Mouse (Mus musculus) ES-Bruce4 (cell line): ENCODE measurements around the gene Calml3. TPM values are rescaled to one million over a fixed set of nuclear protein-coding genes. Genes with fewer than 3 reads are reported as not detected.

ENCODE experiments used
- H3K27ac ChIP-seq: 2 replicates; pipeline ENCODE4 v1.5.1; 2012; ENCODE audit warnings: low read length, inconsistent platforms; ENCODE audit not compliant: insufficient read depth
- H3K27me3 ChIP-seq: 2 replicates; pipeline ENCODE4 v1.6.1; 2012; ENCODE audit warnings: mild to moderate bottlenecking, low read length, inconsistent platforms; ENCODE audit not compliant: control insufficient read depth, poor library complexity, insufficient read depth, severe bottlenecking
- H3K36me3 ChIP-seq: 2 replicates; pipeline ENCODE4 v1.6.1; 2012; ENCODE audit warnings: inconsistent platforms, mild to moderate bottlenecking, low read length, moderate library complexity; ENCODE audit not compliant: control insufficient read depth, poor library complexity, insufficient read depth, severe bottlenecking
- H3K4me1 ChIP-seq: one replicate; pipeline ENCODE4 v1.8.1; 2011; ENCODE audit warnings: low read length; ENCODE audit not compliant: control insufficient read depth, insufficient read depth
- H3K4me3 ChIP-seq: 2 replicates; pipeline ENCODE4 v1.5.1; 2011; ENCODE audit warnings: low read depth, mild to moderate bottlenecking, low read length
- H3K9ac ChIP-seq: 2 replicates; pipeline ENCODE4 v1.6.1; 2012; ENCODE audit warnings: low read depth, mild to moderate bottlenecking, inconsistent platforms; ENCODE audit not compliant: poor library complexity, severe bottlenecking
- H3K9me3 ChIP-seq: replicated peaks from 2 replicates; pipeline ENCODE4 v1.6.1; 2012; ENCODE audit warnings: mild to moderate bottlenecking, low read length, inconsistent platforms; ENCODE audit not compliant: control insufficient read depth, poor library complexity, insufficient read depth, severe bottlenecking
- CTCF ChIP-seq: IDR thresholded peaks from one replicate; pipeline ENCODE4 v1.8.1; 2011; ENCODE audit warnings: low read depth, low read length
- EP300 ChIP-seq: IDR thresholded peaks from 2 replicates; pipeline ENCODE4 v1.6.1; 2011; ENCODE audit warnings: low read depth, low read length; ENCODE audit not compliant: insufficient read depth
- POLR2A ChIP-seq: IDR thresholded peaks from one replicate; pipeline ENCODE4 v1.8.1; 2011; ENCODE audit warnings: low read length; ENCODE audit not compliant: insufficient read depth
- polyA plus RNA-seq: library from polyadenylated mRNA; stranded (reverse); fragments of >200 nt; gene quantifications from 2 replicates; pipeline ENCODE4 v1.2.4, GENCODE M21; 2011; ENCODE audit warnings: low read depth; ENCODE audit not compliant: missing spikeins, insufficient read depth, insufficient read length

Gene Calml3
- polyA plus RNA-seq, 1 experiment: not detected

- Histone ChIP-seq H3K27ac (no peak overlapping the region), H3K9me3 (no peaks in the 10 kb centered on the region), H3K4me1 (no peaks in the 10 kb centered on the region), H3K27me3 (no peaks in the 10 kb centered on the region), H3K36me3 (no peaks in the 10 kb centered on the region), H3K9ac (no peak overlapping the region), H3K4me3 (no peak overlapping the region)
- TF ChIP-seq POLR2A: no peak
- TF ChIP-seq EP300: no peak
- no peak for TF ChIP-seq CTCF
These were observed 43.0 kb downstream of the Calml3 start for GRCm38 (mm10) chr13:3761131-3761530.

GRCm38 (mm10) chr13:3758347-3758746, 45.8 kb downstream of the Calml3 start:
- Histone ChIP-seq H3K9me3 (no peaks in the 10 kb centered on the region), H3K4me3 (no peak overlapping the region), H3K4me1 (no peaks in the 10 kb centered on the region), H3K27ac (no peak overlapping the region), H3K36me3 (no peaks in the 10 kb centered on the region), H3K9ac (no peak overlapping the region), H3K27me3 (no peaks in the 10 kb centered on the region)
- no peak for TF ChIP-seq EP300

- Histone ChIP-seq H3K27ac (no peak overlapping the region), H3K4me3 (no peak overlapping the region), H3K27me3 (no peaks in the 10 kb centered on the region), H3K9me3 (no peaks in the 10 kb centered on the region), H3K4me1 (no peaks in the 10 kb centered on the region), H3K9ac (no peak overlapping the region), H3K36me3 (no peaks in the 10 kb centered on the region)
- TF ChIP-seq EP300: no peak
- no peak for TF ChIP-seq CTCF
- no peak for TF ChIP-seq POLR2A
These were observed 50.8 kb downstream of the Calml3 start for GRCm38 (mm10) chr13:3753291-3753690.

Other genes starting within 250 kb of the Calml3 start
- gene Fam208b, start 193.2 kb downstream of the Calml3 start, polyA plus RNA-seq: 77.7 and 84.6 TPM in 2 replicates
- 17.3 and 18.2 TPM in 2 replicates for gene Asb13, start 170.3 kb downstream of the Calml3 start, polyA plus RNA-seq
- not detected in 2 replicates for gene Calm4, start 33.4 kb upstream of the Calml3 start, polyA plus RNA-seq
- not detected in 2 replicates for gene Calm5, start 49.9 kb upstream of the Calml3 start, polyA plus RNA-seq
- 64.7 and 71.6 TPM in 2 replicates for gene Net1, start 113.9 kb upstream of the Calml3 start, polyA plus RNA-seq
- not detected in 2 replicates for gene Tubal3, start 114.0 kb upstream of the Calml3 start, polyA plus RNA-seq
- not detected in 2 replicates for gene Ucn3, start 141.0 kb upstream of the Calml3 start, polyA plus RNA-seq
- gene Akr1c14, start 244.7 kb upstream of the Calml3 start, polyA plus RNA-seq: 1.4 and 1.7 TPM in 2 replicates